Mouse (Mus musculus): Measurements from ENCODE around the gene Ankrd65.
"Not testable (repeated sequence)": the region's sequence is repeated elsewhere in the genome, so short reads cannot be mapped to it uniquely, and the experiment has no call there.

The Ankrd65 gene

GRCm38 (mm10) chr4:155775855-155776254 lies 14.4 kb upstream of the Ankrd65 start:
- DNase-seq = peak; percentile 80

GRCm38 (mm10) chr4:155776704-155777335 lies 13.4 kb upstream of the Ankrd65 start:
- DNase-seq = peak; percentile 41

- DNase-seq = peak; percentile 40
These were observed 12.4 kb upstream of the Ankrd65 start for GRCm38 (mm10) chr4:155777816-155778215.

GRCm38 (mm10) chr4:155779498-155779897 lies 10.7 kb upstream of the Ankrd65 start:
- no peak for DNase-seq

GRCm38 (mm10) chr4:155780895-155781294 lies 9.3 kb upstream of the Ankrd65 start:
- DNase-seq = peak; percentile 23

GRCm38 (mm10) chr4:155783486-155784080 lies 6.7 kb upstream of the Ankrd65 start:
- peak; percentile 39 for DNase-seq

DNA sequence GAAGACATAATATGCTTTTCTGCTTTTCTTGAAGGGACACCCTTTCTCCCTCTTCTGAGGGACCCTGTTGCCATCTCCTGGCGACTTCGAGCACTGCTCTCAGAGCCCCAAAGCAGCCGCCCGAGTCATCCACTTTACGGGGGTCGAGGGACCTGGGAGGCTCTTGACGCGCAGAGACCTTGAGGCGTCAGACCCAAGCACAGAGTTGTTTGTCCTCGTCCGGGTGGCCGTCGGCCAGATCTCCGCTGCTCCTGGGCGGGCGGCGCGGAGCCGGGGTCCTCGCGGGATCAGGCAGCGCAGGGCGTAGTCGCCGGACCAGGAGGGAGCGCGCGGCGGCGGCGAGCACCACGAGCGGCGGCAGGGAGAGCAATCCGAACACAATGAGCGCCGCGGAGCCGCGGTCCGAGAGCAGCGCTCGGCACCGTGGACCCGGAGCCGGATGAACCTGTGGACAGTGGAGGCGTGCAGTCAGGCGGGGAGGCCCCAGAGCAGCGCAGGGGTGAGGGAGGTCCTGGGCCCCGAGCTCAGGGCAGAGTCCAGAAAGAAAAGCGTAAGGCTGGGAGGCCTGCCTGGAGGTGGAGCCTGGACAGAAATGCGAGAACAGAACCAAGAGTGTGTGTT lies 6.0 kb upstream of the Ankrd65 start:
- peak; percentile 84 for DNase-seq

- DNase-seq = peak; percentile 36
These were observed 5.0 kb upstream of the Ankrd65 start for GRCm38 (mm10) chr4:155785246-155785645.

GRCm38 (mm10) chr4:155785819-155786218 lies 4.4 kb upstream of the Ankrd65 start, which contains the start of gene Tmem88b:
Tmem88b (minus strand) TSS chr4:155785874.
- DNase-seq = no peak

- DNase-seq = no peak
These were observed 1.9 kb upstream of the Ankrd65 start for GRCm38 (mm10) chr4:155788300-155788699.

DNA sequence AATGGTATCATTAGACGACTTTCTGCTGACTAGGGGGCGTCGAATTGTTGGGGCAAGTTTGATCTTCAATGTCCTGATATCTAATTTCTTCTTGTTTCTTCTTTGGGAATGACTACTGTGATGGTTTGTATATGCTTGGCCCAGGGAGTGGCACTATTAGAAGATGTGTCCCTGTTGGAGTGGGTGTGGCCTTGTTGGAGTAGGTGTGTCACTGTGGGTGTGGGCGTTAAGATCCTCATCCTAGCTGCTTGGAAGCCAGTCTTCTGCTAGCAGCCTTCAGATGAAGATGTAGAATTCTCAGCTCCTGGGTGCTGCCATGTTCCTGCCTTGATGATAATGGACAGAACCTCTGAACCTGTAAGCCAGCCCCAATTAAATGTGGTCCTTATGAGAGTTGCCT lies 1.4 kb upstream of the Ankrd65 start:
- DNase-seq = not testable (repeated sequence)

DNA sequence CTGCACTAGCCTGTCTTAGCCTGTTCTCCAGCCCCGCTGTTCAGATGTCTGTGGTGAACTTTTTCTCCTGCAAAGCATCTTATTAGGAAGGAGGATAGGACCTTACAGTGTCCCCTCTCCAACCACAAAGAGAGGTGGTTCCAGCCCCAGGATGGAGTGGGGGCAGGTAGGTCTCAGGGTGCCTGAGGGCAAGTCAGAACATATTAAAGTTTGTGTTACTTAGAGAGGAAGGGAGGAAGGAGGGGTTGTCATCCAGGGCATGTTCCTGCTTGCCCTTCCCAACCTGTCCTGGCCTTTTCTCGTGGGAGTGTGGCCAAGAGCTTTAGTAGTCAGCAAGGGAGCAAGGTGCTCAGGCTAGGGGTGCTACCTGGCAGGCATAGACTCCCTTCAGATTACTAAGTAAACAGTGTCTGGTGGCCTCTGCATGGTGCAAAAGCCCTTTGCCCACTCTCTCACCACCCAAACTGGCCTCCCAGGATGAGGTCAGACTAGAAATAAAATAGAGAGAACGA lies 467 bp downstream of the Ankrd65 start:
- DNase-seq = no peak

- no peak for DNase-seq
These were observed 1.1 kb downstream of the Ankrd65 start for GRCm38 (mm10) chr4:155791240-155791933.

DNA sequence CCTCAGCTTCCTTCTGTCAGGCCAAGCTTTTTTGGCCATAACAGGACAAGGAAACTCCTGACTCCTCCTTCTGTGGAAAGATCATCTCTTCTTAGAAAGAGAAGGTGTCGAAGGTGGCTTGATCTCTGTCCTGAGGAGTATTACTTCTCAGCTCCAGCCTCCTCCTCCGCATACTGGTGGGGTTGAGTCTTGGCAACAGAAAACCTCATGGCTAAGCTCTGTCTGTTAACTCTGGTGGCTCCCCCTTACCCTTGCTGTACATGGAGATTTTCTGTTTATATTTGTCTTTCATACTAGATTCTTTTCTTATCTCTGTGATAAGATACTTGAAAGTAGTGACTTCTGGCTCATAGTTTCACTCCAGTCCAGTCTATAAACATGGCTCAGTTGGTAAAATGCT lies 3.5 kb downstream of the Ankrd65 start:
- no peak for DNase-seq

- DNase-seq = no peak
These were observed 11.8 kb downstream of the Ankrd65 start for GRCm38 (mm10) chr4:155802075-155802474.

GRCm38 (mm10) chr4:155802741-155803339 lies 12.6 kb downstream of the Ankrd65 start, which contains the start of gene Mrpl20:
Mrpl20 (plus strand) TSS chr4:155802878.
- DNase-seq = no peak

GRCm38 (mm10) chr4:155803340-155804041 lies 13.3 kb downstream of the Ankrd65 start:
- DNase-seq = peak; percentile 94

DNA sequence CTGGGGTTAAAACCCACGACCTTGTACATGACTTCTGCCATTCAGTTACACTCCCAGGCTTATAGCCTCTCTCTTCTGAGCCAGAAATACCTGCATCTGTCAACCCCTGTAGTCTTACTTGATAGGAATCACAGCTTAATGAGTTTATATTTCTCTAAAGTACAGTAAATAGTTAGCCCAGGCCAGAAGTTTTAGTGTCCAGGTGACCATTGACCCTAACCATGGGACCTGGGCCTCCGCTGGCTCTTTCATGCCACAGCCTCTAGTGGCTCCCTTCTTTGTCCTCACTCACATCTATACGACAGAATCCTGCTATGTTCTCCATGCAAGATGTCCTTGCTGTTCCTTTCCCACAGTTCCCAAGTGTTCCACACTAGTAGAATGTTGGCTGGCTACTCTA lies 17.6 kb downstream of the Ankrd65 start:
- no peak for DNase-seq

GRCm38 (mm10) chr4:155811929-155812664 lies 21.9 kb downstream of the Ankrd65 start, which contains the start of gene Ccnl2:
Ccnl2 (plus strand) TSS chr4:155812489.
- DNase-seq = peak; percentile 90

GRCm38 (mm10) chr4:155812665-155813181 lies 22.5 kb downstream of the Ankrd65 start:
- DNase-seq = no peak

DNA sequence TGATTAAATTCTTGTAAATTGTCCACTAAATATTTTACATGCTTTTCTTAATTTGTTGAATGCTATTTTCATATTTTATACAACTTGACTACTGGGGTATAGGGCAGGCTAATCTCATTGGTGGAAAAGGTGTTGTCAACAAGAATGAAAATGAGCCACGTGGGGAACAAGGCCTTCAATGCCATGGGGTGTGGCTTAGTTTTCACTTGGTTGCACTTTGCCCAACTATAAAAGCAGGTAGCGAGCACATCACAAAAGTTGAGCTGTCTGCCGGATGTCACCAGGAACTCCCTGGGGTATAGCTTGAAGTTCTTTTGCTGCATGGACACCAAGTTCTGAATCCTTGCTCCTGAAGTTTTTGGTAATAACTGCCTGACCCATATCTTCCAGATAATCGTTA lies 27.3 kb downstream of the Ankrd65 start:
- no peak for DNase-seq

Data from cerebellum, adult 9-10 months (tissue).